Mouse (Mus musculus) spleen, adult 2 months (tissue): ENCODE measurements around the gene Sept5. TPM values are rescaled to one million over a fixed set of nuclear protein-coding genes. Genes with fewer than 3 reads are reported as not detected.

Experiments
- DNase-seq, 2 experiments: peaks; one replicate each; pipeline versions ENCODE4 v3.0.0 to v3.0.0-alpha.2; 2012 to 2021; ENCODE audit warnings: low spot score in 2 of 2, low read depth in 1 of 2
- H3K27ac ChIP-seq: fragments of 200-500 bp; 2 replicates; pipeline ENCODE4 v1.5.1; 2012; ENCODE audit warnings: low read length, inconsistent platforms; ENCODE audit not compliant: insufficient read depth
- H3K27me3 ChIP-seq: fragments of 200-500 bp; 2 replicates; pipeline ENCODE4 v1.6.1; 2012; ENCODE audit warnings: mild to moderate bottlenecking, moderate library complexity, low read length, inconsistent platforms; ENCODE audit not compliant: control insufficient read depth, insufficient read depth
- H3K36me3 ChIP-seq: fragments of 200-500 bp; 2 replicates; pipeline ENCODE4 v1.6.1; 2012; ENCODE audit warnings: mild to moderate bottlenecking, low read length, inconsistent platforms; ENCODE audit not compliant: control insufficient read depth, insufficient read depth
- H3K4me1 ChIP-seq: fragments of 200-500 bp; 2 replicates; pipeline ENCODE4 v1.6.1; 2011; ENCODE audit warnings: inconsistent platforms; ENCODE audit not compliant: control insufficient read depth, insufficient read depth, insufficient read length
- H3K4me3 ChIP-seq: fragments of 200-500 bp; 2 replicates; pipeline ENCODE4 v1.5.1; 2011; ENCODE audit warnings: mild to moderate bottlenecking, inconsistent platforms; ENCODE audit not compliant: insufficient read depth, insufficient read length; ENCODE audit errors: extremely low read depth
- CTCF ChIP-seq: fragments of 200-500 bp; IDR thresholded peaks from 2 replicates; pipeline ENCODE4 v1.5.1; 2011; ENCODE audit warnings: mild to moderate bottlenecking, inconsistent platforms; ENCODE audit not compliant: insufficient read depth, insufficient read length, insufficient replicate concordance; ENCODE audit errors: extremely low read depth
- POLR2A ChIP-seq: fragments of 200-500 bp; IDR thresholded peaks from 2 replicates; pipeline ENCODE4 v1.6.1; 2011; ENCODE audit warnings: low read depth, low read length, inconsistent platforms
- WGBS: fragments of 180-500 bp; shearing (Covaris S2); methylation state at CpG from one replicate; pipeline ENCODE4 v1.1.7; 2018; 5-methylcytosine and 5-hydroxymethylcytosine counted together
- polyA plus RNA-seq: library from polyadenylated mRNA; depleted of rRNA; stranded (reverse); fragments of >200 nt; gene quantifications from 2 replicates; pipeline ENCODE4 v1.2.3, GENCODE M21; 2012; rRNA removed

The Sept5 gene
- polyA plus RNA-seq, result 1.9 and 2.1 TPM in 2 replicates

DNA sequence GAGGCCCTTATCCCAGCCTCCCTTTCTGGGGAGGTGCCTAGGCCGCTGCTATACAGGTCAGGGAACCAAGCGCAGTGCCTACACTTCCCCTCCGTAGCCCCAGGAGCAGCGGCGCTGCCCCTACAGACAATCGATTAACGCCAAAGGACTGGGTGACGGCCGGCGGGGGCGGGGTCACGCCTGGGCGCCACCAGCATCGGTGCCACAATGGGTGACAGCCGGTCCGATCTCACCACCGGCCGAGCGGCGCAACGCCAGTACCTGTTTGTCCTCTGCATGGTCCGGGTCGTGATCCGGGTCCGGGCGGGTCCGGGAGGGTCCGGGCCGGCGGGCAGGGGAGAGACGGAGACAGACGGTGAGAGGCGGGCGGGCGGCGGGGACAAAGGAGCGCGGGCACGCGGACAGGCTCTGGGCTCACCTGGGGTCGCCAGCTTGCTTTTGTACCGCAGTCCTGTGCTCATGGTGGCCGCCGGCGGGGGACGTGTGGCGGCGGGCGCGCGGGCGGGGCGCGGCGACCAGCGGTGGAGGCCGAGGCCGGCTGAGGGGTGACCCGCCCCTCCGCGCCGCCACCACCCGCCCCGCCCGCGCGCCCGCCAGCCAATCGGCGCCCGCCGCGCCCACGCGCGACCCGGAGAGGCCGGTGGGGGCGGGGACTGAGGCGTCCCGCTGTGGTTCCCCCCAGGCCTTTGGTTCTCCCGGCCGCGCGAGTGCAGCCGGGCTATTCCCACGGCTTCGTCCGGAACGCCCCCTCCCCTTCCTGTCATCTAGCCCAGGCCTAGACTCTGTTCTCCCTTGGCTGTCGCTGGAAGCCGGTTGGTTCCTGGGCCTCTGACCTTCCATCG is at the start of gene Sept5:
Sept5 (minus strand) TSS at position 565 of the 842 bp plus-strand sequence.
- peaks cover 4% of the 10 kb centered on the region; the same call in 1 of the 2 replicates for H3K4me1 ChIP-seq
- no peak for DNase-seq
- WGBS, result 2% methylated on average over 81 of the region's 93 CpGs
- peak within 1 kb of the TSS; percentile 65 for H3K4me3 ChIP-seq
- H3K36me3 ChIP-seq, result no peaks in the 10 kb centered on the region
- H3K27ac ChIP-seq, result no peak within 1 kb of the TSS
- peaks cover 19% of the 10 kb centered on the region for H3K27me3 ChIP-seq
- TF ChIP-seq POLR2A, result no peak

- 60% methylated on average over 5 of the region's 5 CpGs for WGBS
- H3K4me3 ChIP-seq, result no peak overlapping the region
- DNase-seq, result no peak
- TF ChIP-seq CTCF (no peak), POLR2A (no peak)
- no peaks in the 10 kb centered on the region for H3K27me3 ChIP-seq
- H3K36me3 ChIP-seq, result no peaks in the 10 kb centered on the region
- no peaks in the 10 kb centered on the region for H3K4me1 ChIP-seq
- no peak overlapping the region for H3K27ac ChIP-seq
These were observed 49.4 kb upstream of the Sept5 start for GRCm38 (mm10) chr16:18679112-18679511.

GRCm38 (mm10) chr16:18677746-18678679 is 48.3 kb upstream of the Sept5 start:
- Histone ChIP-seq H3K4me3 (no peak overlapping the region), H3K36me3 (no peaks in the 10 kb centered on the region), H3K27ac (no peak overlapping the region), H3K27me3 (no peaks in the 10 kb centered on the region), H3K4me1 (no peaks in the 10 kb centered on the region)
- peak in 1 of 2 experiments; percentile 44 for DNase-seq
- WGBS, result 37% methylated on average over 17 of the region's 17 CpGs
- TF ChIP-seq POLR2A, result no peak
- TF ChIP-seq CTCF, result peak; percentile 62; the same call in 1 of the 2 replicates

GRCm38 (mm10) chr16:18673005-18673404 is 43.3 kb upstream of the Sept5 start:
- 85% methylated on average over 3 of the region's 3 CpGs for WGBS
- no peaks in the 10 kb centered on the region; the same call in 1 of the 2 replicates for H3K27me3 ChIP-seq

DNA sequence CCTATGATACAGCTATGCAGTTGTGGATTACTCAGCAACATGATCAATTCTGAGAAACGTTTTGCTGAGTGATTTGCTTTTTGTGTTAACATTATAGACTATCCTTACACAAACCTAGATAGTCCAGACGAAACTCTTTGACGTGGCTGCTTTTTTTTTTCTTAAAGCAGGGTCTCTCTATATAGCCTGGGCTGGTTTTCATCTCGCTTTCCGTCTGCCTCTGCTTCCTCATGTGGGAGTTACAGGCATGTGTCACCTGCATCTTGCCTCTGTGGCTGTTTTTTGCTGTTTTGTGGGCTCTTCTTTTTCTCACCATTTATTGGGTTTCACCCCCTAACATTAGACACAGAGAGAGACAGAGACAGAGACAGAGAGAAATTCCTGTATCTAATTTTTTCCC is 42.3 kb upstream of the Sept5 start:
- Histone ChIP-seq H3K36me3 (no peaks in the 10 kb centered on the region), H3K27ac (no peak overlapping the region), H3K27me3 (no peaks in the 10 kb centered on the region; the same call in 1 of the 2 replicates), H3K4me3 (no peak overlapping the region), H3K4me1 (no peaks in the 10 kb centered on the region)
- DNase-seq, result no peak
- WGBS, result 61% methylated on average over 5 of the region's 5 CpGs
- TF ChIP-seq POLR2A, result no peak
- TF ChIP-seq CTCF, result no peak

More at GRCm38 (mm10) chr16:18673005-18673404, 43.3 kb upstream of the Sept5 start:
- no peak overlapping the region for H3K4me3 ChIP-seq
- no peak for DNase-seq
- no peaks in the 10 kb centered on the region for H3K4me1 ChIP-seq
- no peaks in the 10 kb centered on the region for H3K36me3 ChIP-seq
- H3K27ac ChIP-seq, result no peak overlapping the region
- TF ChIP-seq CTCF, result no peak
- TF ChIP-seq POLR2A, result no peak

DNA sequence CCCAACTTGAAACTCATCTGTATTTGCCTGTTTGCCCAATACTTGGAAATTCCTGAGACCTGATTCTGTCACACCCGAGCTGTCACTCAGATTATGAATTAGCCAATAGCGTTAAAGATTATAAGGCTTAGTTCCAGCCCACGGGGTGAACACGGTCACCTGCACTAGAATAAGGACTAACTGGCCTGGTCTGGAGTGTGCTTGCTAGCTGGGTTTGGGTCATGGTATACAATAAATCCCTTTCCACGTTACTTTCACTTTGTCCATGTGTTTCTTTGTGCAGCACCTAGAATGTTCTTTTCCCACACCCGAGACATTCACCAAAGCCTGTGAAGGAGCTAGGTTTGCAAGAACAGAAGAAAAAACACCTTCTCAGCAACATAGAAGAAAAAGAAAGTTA is 40.2 kb upstream of the Sept5 start:
- Histone ChIP-seq H3K4me3 (no peak overlapping the region), H3K27me3 (no peaks in the 10 kb centered on the region; the same call in 1 of the 2 replicates), H3K4me1 (no peaks in the 10 kb centered on the region), H3K36me3 (no peaks in the 10 kb centered on the region), H3K27ac (no peak overlapping the region)
- 80% methylated on average over 6 of the region's 6 CpGs for WGBS
- TF ChIP-seq POLR2A (no peak), CTCF (no peak)
- no peak for DNase-seq
